Mouse (Mus musculus): ENCODE measurements around the gene Selenbp1. TPM values are rescaled to one million over a fixed set of nuclear protein-coding genes. Genes with fewer than 3 reads are reported as not detected.
"Not testable (repeated sequence)": the region's sequence is repeated elsewhere in the genome, so short reads cannot be mapped to it uniquely, and the experiment has no call there.

Selenbp1 gene
- 130 and 163 TPM in 2 replicates for polyA plus RNA-seq (2012; rRNA removed)

- no peak for DNase-seq (ENCODE audit: low read depth)
Measured at GRCm38 (mm10) chr3:94932809-94933564, at the start of gene Selenbp1. TSS of gene Selenbp1 (plus strand) at chr3:94933056.

GRCm38 (mm10) chr3:94886316-94887224 is 46.3 kb upstream of the Selenbp1 start, which contains the start of gene Psmb4:
TSS of gene Psmb4 (minus strand) at chr3:94886961.
- DNase-seq (ENCODE audit: low read depth), result peak; percentile 62

DNA sequence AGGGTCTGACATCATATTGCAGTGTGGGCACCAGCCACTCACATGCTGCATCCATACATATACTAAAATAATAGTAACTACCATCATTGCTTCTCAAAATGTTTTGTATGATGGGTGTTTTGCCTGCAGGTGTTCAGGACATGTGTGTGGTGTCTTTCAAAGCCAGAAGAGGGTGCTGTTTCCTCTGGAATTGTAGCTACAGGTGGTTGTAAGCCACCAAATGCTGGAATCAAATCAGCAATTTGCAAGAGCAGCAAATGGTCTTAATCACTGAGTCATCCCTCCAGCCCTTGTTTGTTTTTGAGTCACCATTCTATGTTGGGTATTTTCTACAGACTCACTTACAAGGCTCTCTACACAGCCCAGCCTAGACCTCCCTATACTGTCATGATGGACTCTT is 44.3 kb upstream of the Selenbp1 start:
- DNase-seq (ENCODE audit: low read depth), result no peak

GRCm38 (mm10) chr3:94894076-94894475 is 38.8 kb upstream of the Selenbp1 start:
- DNase-seq (ENCODE audit: low read depth), result no peak

GRCm38 (mm10) chr3:94902747-94903146 is 30.1 kb upstream of the Selenbp1 start:
- no peak for DNase-seq (ENCODE audit: low read depth)

DNA sequence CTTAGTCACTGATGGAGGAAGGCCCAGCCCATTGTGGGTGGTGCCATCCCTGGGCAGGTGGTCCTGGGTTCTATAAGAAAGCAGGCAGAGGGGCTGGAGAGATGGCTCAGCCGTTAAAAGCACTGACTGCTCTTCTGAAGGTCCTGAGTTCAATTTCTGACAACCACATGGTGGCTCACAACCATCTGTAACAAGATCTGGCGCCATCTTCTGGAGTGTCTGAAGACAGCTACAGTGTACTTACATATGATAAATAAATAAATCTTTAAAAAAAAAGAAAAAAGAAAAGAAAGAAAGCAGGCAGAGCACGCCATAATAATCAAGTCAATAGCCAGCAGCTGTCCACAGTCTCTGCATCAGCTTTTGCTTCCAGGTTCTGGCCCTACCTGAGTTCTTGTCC is 28.1 kb upstream of the Selenbp1 start:
- not testable (repeated sequence) for DNase-seq (ENCODE audit: low read depth)

DNA sequence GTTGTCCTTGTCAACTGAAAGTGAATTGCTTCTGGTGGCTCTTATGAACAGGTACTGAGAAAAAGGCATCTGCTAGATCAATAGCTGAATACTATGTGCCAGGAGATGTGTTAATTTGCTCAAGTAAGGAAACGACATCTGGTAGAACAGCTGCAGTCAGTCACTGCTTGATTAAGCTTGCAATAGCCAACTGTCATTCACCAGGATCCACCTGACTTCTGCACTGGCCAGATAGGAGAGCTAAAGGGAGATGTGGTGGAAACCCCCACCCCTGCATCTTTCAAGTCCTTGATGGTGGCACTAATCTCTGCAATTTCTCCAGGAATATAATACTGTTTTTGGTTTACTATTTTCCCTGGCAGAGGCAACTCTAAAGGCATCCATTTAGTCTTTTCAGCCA is 26.4 kb upstream of the Selenbp1 start:
- no peak for DNase-seq (ENCODE audit: low read depth)

DNA sequence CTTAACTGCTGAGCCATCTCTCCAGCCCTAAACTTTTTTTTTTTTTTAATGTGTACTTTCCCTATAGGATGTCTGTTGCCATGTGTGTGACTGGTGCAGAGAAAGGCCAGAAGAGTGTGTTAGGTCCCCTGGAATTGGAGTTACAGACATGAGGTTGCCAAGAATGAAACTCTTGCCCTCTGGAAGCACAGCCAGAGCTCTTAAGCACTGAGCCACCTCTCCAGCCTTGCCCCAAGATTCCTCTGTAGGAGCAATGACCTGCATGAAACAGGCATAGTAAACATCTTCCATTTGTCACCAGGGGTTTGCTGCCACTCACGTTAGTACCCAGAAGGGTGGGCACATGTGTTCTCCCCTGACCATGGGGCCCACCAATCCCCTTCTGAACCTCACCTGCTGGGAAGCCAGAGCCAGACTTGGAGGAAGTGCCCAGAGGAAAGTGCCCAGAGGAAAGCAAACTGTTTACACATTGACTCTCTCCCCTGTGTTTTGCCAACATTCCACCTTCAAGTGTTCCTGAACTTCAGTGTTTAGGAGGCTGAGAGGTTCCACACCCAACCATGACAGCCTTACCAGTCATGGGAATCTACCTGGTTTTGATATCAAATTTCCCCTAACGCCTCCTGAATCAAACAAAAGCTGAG is 21.7 kb upstream of the Selenbp1 start:
- no peak for DNase-seq (ENCODE audit: low read depth)

DNA sequence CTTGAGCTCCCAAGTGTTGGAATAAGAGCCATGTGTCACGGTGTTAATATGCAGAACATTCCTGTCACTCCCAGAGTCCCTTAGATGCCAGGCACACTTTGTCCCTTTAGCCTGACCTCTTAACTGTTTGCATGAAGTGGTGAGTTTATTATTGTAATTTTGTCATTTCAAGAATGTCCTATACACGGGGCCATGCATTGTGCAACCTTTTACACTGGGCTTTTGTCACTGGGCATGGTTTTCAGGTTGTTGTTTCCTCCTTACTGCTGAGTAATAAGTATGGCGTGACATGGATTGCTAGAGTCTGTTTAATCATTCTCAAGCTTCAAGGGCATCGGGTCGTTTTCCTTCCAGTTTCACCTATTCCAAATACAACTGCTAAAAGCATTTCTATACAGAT is 19.1 kb upstream of the Selenbp1 start:
- no peak for DNase-seq (ENCODE audit: low read depth)

- no peak for DNase-seq (ENCODE audit: low read depth)
Measured at GRCm38 (mm10) chr3:94915903-94916741, 16.7 kb upstream of the Selenbp1 start.

DNA sequence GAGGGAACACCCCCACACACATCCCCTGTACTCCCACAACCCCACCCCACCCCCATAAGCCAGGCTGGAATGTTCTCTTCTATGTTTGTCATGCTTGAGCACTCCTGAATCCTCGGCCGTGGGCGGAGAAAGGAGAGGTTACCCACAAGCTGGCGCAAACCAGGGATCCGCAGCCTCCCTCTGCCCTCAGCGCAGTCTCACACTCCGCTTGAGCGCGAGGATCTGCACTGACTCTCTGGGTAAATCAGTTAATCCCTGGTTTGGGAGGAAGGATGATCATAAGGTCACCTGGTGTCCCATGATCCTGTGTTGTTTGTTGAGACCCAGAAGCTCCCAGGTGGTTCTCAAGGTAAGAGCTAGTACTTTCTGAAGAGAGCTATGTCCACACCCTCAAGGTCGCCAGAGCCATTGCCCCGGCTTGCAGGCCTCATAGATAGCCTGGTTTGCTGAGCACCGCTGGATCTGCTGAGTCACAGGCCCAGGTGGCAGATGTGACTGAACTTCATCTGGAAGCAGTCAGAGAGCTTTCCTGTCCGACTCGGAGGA is 15.0 kb upstream of the Selenbp1 start:
- no peak for DNase-seq (ENCODE audit: low read depth)

DNA sequence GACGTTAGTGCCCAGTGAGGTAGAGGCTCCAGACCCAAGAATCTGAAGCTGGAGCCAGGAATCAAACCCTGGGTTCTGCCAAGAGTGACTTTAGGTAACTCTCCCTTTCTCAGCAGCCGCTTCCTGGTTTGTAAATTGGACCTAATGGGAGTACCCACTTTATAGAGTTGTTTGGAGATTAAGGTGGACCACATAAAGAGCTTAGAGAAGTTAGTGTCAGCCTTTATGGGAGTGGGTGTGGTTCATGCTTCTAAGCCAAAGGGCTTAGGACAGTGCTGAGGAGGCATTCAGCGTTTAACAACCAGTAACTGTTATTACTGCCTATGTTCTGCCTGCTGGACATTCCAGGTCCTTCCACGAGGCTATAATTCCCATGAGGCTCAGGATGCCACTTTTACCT is 14.0 kb upstream of the Selenbp1 start:
- no peak for DNase-seq (ENCODE audit: low read depth)

DNA sequence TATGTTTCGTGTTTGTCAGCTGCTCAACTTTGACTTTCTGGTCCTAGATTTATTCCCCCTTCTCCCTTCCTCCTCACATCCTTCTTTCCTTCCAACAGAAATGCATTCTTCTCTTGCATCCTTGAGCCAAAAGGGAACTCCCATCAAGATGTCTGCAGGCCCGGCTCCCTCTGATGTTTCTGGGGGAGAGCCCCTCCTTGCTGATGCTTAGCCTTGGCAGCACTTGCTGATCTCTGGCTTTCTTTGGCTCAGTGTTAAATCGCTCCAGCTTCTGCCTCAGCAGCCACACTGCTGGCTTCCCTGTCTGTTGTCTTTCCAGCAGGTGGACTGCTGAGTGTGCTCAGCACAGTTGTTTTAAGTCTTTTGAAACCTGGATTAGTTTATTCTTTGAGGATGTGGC is 11.8 kb upstream of the Selenbp1 start:
- DNase-seq (ENCODE audit: low read depth), result no peak

DNA sequence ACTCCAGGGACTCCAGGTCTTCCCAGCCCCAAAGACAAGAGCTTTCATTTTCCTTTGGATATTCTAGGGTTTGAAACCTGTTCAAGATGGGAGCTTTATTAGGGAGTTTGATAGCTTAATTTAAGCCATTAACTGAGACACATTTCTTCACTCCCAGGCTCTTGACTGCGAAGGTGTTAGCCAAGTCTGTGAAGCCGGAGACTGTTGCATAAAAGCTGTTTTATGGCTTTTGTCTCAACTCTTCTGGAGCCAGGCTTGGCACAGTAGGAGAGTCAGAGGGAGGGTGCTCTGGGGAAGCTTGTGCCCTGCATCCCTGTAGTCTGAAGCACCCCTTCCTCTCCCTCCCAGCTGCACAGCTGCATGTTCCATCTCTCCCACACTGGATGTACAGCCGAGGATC is 10.5 kb upstream of the Selenbp1 start:
- DNase-seq (ENCODE audit: low read depth), result peak; percentile 66

DNA sequence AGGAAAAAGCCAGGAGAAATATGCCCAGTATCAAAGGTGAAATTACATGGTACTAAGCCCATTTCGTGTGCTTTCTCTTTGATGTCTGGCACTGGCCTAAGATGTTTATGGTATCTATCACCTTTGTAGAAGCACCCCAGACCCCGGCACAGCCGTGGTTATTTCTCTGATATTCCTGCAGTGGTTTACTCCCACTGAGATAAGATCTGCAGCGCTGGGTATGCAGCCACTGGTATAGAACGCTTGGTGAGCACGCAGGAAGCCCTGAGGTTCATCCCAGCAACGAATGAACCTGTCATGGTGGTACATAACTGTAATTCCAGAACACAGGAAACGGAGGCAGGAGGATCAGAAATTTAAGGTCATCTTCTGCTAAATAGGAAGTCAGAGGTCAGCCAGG is 8.2 kb upstream of the Selenbp1 start:
- no peak for DNase-seq (ENCODE audit: low read depth)

DNA sequence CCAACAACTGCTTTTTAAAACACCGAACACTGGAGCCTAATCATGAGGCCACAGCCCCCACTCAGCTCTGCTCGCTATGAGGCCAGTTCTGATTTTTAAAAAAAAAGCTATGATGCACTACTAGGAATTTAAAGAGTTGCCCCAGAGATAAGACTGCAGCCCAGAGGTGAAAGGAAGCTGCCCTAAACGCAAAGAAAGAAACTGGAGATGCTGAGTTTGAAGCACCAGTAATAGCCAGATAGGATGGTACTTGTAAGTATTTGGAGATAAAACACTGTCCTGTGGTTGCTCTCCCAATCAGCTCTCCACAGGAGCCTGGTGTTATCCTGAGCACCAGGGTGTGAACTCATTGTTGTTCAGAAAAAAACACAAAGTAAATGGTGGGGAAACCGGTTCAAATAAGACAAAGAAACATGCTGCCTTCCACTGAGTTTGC is 6.5 kb upstream of the Selenbp1 start:
- DNase-seq (ENCODE audit: low read depth), result not testable (repeated sequence)

DNA sequence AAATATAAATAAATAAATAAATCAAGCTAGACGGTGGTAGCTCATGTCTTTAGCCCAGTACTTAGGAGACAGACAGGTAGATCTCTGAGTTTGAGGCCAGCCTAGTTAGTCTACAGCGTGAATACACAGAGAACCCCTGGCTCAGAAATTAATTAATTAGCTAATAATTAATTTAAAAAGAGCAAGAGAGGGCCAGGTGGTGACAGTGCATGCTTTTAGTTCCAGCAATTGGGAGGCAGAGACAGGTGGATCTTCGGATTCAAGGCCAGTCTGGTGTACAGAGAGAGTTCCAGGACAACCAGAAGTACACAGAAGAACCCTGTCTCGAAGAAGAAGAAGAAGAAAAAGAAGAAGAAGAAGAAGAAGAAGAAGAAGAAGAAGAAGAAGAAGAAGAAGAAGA is 3.9 kb upstream of the Selenbp1 start:
- not testable (repeated sequence) for DNase-seq (ENCODE audit: low read depth)

- DNase-seq (ENCODE audit: low read depth), result not testable (repeated sequence)
Measured at GRCm38 (mm10) chr3:94930386-94931266, 2.2 kb upstream of the Selenbp1 start.

DNA sequence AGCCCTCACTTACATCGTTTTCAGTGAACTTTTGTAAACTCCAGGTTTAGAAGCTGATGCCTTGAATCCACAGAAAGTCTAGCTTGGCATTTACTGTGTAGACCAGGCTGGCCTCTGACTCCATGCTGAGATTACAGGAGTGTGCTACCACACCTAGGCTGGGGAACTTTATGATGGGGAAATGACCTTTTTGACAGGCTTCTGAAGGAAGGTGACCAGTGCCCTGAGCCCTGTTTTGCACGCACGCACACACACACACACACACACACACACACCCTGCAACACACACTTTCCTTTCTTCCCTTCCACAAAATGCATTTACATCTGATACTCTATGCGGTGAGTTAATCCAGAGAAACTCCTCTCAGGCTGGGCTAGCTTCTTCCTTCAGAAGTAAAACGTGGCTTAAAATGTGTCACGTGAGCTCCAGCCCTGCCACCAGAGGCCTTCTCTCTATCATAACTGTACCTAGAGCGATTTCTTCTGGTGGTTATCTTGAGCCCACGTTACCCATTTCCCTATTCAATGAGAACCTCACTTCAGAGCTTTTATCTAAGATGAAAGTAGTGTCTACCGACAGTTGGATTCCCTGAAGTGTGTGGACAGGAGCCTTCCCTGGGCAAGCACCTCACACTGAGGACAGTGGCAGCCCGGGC is 1.3 kb upstream of the Selenbp1 start:
- DNase-seq (ENCODE audit: low read depth), result not testable (repeated sequence)

All from gonadal fat pad, adult 2 months (tissue).